Mouse (Mus musculus) CH12.LX (cell line): ENCODE results near the gene Gm20388.

ENCODE experiments used
- CHD1 ChIP-seq: IDR thresholded peaks from 2 replicates; pipeline ENCODE4 v1.6.1; 2012; ENCODE audit warnings: low read depth, low read length, improper control_type of control experiment, inconsistent platforms
- CTCF ChIP-seq, 2 experiments: IDR thresholded peaks in 1 of 2; conservative IDR thresholded peaks in 1 of 2; 2 replicates each; pipeline ENCODE4 v1.5.1; 2011 to 2012; ENCODE audit warnings: low read depth in 2 of 2, low read length in 2 of 2, improper control_type of control experiment in 1 of 2, inconsistent platforms in 1 of 2, mild to moderate bottlenecking in 1 of 2, moderate library complexity in 1 of 2
- EP300 ChIP-seq: IDR thresholded peaks from 2 replicates; pipeline ENCODE4 v1.6.1; 2011; ENCODE audit warnings: low read length, improper control_type of control experiment
- GABPA ChIP-seq: IDR thresholded peaks from 2 replicates; pipeline ENCODE4 v1.6.1; 2012; ENCODE audit warnings: low read depth, low read length, improper control_type of control experiment, inconsistent platforms; ENCODE audit not compliant: insufficient replicate concordance
- HCFC1 ChIP-seq: IDR thresholded peaks from 2 replicates; pipeline ENCODE4 v1.6.1; 2012; ENCODE audit warnings: low read depth, mild to moderate bottlenecking, inconsistent platforms, low read length, improper control_type of control experiment
- MAX ChIP-seq: IDR thresholded peaks from 2 replicates; pipeline ENCODE4 v1.6.1; 2011; ENCODE audit warnings: low read length, improper control_type of control experiment
- MAZ ChIP-seq: IDR thresholded peaks from 2 replicates; pipeline ENCODE4 v1.6.1; 2012; ENCODE audit warnings: low read depth, mild to moderate bottlenecking, inconsistent platforms, low read length, improper control_type of control experiment, moderate library complexity
- PAX5 ChIP-seq: IDR thresholded peaks from 2 replicates; pipeline ENCODE4 v1.6.1; 2012; ENCODE audit warnings: low read length, inconsistent platforms, mixed read lengths
- POLR2A ChIP-seq: IDR thresholded peaks from 2 replicates; pipeline ENCODE4 v1.6.1; 2011; ENCODE audit warnings: low read depth, mild to moderate bottlenecking, improper control_type of control experiment, low read length
- POLR2AphosphoS2 ChIP-seq: IDR thresholded peaks from 2 replicates; pipeline ENCODE4 v1.6.1; 2011; ENCODE audit warnings: low read depth, low read length, improper control_type of control experiment
- SMC3 ChIP-seq: IDR thresholded peaks from 2 replicates; pipeline ENCODE4 v1.6.1; 2011; ENCODE audit warnings: low read depth, low read length, improper control_type of control experiment
- ZMIZ1 ChIP-seq: IDR thresholded peaks from 2 replicates; pipeline ENCODE4 v1.6.1; 2012; ENCODE audit warnings: low read depth, mild to moderate bottlenecking, inconsistent platforms, low read length, improper control_type of control experiment

- no peak for TF ChIP-seq ZMIZ1
- no peak for TF ChIP-seq CTCF (conservative IDR thresholded peaks at IDR 0.05 in 1 of 2, IDR thresholded peaks at IDR 0.05 in 1 of 2; ENCODE audit: low read depth in 2 of 2, low read length in 2 of 2)
- TF ChIP-seq POLR2A, result no peak
- TF ChIP-seq MAX, result no peak
- no peak for TF ChIP-seq POLR2AphosphoS2
- TF ChIP-seq PAX5, result no peak
- no peak for TF ChIP-seq EP300
- no peak for TF ChIP-seq HCFC1
- TF ChIP-seq MAZ, result no peak
- TF ChIP-seq CHD1, result no peak
- TF ChIP-seq GABPA, result no peak
- TF ChIP-seq SMC3, result no peak
Measured at GRCm38 (mm10) chr8:120675718-120676117, 765.1 kb downstream of the Gm20388 start.
